Mouse (Mus musculus) right cerebral cortex, postnatal 4 days (tissue): ENCODE measurements around the gene Hbp1.

Experiments
- DNase-seq: peaks from one replicate; pipeline ENCODE4 v3.0.0-alpha.2; 2022

Hbp1 gene

GRCm38 (mm10) chr12:31949759-31950658 is at the start of gene Hbp1:
TSS of gene Hbp1 (minus strand) at chr12:31950535.
- peak; percentile 99 for DNase-seq

GRCm38 (mm10) chr12:31998706-31999105 is 48.4 kb upstream of the Hbp1 start:
- DNase-seq, result no peak

GRCm38 (mm10) chr12:31997328-31997878 is 47.1 kb upstream of the Hbp1 start:
- no peak for DNase-seq

- no peak for DNase-seq
Measured at GRCm38 (mm10) chr12:31996877-31997276, 46.5 kb upstream of the Hbp1 start.

- DNase-seq, result no peak
Measured at GRCm38 (mm10) chr12:31990575-31990974, 40.2 kb upstream of the Hbp1 start.

GRCm38 (mm10) chr12:31989726-31990125 is 39.4 kb upstream of the Hbp1 start:
- no peak for DNase-seq

GRCm38 (mm10) chr12:31986463-31986862 is 36.1 kb upstream of the Hbp1 start:
- no peak for DNase-seq

GRCm38 (mm10) chr12:31985738-31986137 is 35.4 kb upstream of the Hbp1 start:
- no peak for DNase-seq

GRCm38 (mm10) chr12:31984664-31985063 is 34.3 kb upstream of the Hbp1 start:
- DNase-seq, result no peak

GRCm38 (mm10) chr12:31984206-31984605 is 33.9 kb upstream of the Hbp1 start:
- no peak for DNase-seq

GRCm38 (mm10) chr12:31983769-31984168 is 33.4 kb upstream of the Hbp1 start:
- DNase-seq, result no peak

GRCm38 (mm10) chr12:31983238-31983637 is 32.9 kb upstream of the Hbp1 start:
- no peak for DNase-seq

- no peak for DNase-seq
Measured at GRCm38 (mm10) chr12:31977613-31978195, 27.4 kb upstream of the Hbp1 start.

GRCm38 (mm10) chr12:31976544-31976943 is 26.2 kb upstream of the Hbp1 start:
- DNase-seq, result no peak

GRCm38 (mm10) chr12:31973473-31974172 is 23.3 kb upstream of the Hbp1 start:
- peak; percentile 47 for DNase-seq

- no peak for DNase-seq
Measured at GRCm38 (mm10) chr12:31971547-31971946, 21.2 kb upstream of the Hbp1 start.

- no peak for DNase-seq
Measured at GRCm38 (mm10) chr12:31969111-31969510, 18.8 kb upstream of the Hbp1 start.

- DNase-seq, result no peak
Measured at GRCm38 (mm10) chr12:31967536-31967935, 17.2 kb upstream of the Hbp1 start.

GRCm38 (mm10) chr12:31966405-31966804 is 16.1 kb upstream of the Hbp1 start:
- no peak for DNase-seq

GRCm38 (mm10) chr12:31965517-31966212 is 15.3 kb upstream of the Hbp1 start:
- no peak for DNase-seq

- no peak for DNase-seq
Measured at GRCm38 (mm10) chr12:31964074-31964473, 13.7 kb upstream of the Hbp1 start.

GRCm38 (mm10) chr12:31955843-31956242 is 5.5 kb upstream of the Hbp1 start:
- DNase-seq, result no peak

GRCm38 (mm10) chr12:31950659-31951031 is 310 bp upstream of the Hbp1 start:
- peak; percentile 68 for DNase-seq
